Mouse (Mus musculus): ENCODE measurements around the gene Tmprss3. TPM values are rescaled to one million over a fixed set of nuclear protein-coding genes. Genes with fewer than 3 reads are reported as not detected.
A peak's percentile ranks its signal among the peaks of the same experiment; 100 is the strongest.

Gene Tmprss3
- total RNA-seq (2021), result under 1 TPM in 1 of 2 experiments, not detected in 1; 0.09 TPM
- long read RNA-seq, experiment 1, result 0 reads
- long read RNA-seq, experiment 2, partial matches to known transcripts, result 1 of 1 reads
- long read RNA-seq, experiment 2, other reads (novel, unspliced or antisense), result 0 of 1 reads

GRCm38 (mm10) chr17:31198877-31199276, at the start of gene Tmprss3:
Gene Tmprss3 (minus strand): TSS chr17:31198977.
- no peak for DNase-seq

GRCm38 (mm10) chr17:31247144-31247543, 48.4 kb upstream of the Tmprss3 start:
- no peak for DNase-seq

DNA sequence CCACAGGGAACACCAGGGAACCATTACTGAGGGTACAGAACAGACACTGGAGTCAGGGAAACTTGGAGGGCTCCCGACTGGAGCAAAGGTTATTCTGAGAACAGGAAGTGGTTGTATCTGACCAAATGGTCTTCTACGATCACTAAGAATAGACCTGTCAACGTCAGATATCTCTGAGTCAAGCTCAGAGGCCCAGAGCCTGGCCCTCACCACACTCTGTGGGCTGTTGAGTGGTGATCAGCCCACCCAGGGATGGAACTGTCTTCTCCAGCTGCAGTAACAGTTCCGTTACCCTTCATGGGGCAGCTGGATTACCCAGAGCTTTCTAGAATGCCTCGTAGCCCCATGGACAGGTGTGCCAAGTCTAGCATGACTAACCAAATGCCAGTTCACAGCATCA, 46.5 kb upstream of the Tmprss3 start:
- no peak for DNase-seq

DNA sequence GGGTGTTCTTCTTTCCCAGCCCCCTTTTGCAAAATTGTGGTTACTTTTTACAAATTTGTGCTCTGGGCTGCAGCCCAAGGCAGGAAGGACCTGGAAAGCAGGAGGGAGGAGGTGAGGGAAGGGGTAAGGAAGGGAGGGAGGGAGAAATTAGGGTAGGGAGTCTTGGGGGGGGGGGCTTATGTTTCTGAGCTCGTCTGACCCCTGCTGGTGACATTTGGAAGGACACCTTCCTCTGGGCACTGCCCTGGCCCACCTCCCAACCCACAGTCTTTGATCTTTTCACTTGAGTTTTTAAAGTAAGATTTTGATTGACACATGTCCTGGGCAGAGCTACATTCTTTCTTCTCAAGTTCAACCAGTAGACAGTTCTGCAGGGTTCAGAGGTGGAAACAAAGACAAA, 44.0 kb upstream of the Tmprss3 start:
- peak; percentile 51 for DNase-seq

DNA sequence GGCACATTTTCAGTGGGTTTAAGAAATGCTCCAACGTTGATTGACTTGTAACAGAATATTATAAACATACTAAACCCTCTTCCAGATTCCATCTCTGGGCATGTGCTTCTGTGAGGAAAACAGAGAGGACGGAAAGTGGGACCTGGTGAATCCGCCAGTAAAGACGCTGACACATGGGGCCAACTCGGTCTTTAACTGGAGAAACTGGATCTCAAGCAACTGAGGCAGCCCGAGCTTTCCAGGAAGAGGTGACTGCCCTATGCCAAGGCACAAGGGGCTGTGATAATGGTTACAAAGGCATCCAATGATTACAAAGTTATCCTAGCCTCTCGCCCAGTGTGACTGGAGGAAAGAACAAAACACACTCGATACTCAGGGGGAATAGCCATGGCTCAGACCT, 42.4 kb upstream of the Tmprss3 start:
- no peak for DNase-seq

- no peak for DNase-seq
These were observed 39.6 kb upstream of the Tmprss3 start for GRCm38 (mm10) chr17:31238234-31239020.

DNA sequence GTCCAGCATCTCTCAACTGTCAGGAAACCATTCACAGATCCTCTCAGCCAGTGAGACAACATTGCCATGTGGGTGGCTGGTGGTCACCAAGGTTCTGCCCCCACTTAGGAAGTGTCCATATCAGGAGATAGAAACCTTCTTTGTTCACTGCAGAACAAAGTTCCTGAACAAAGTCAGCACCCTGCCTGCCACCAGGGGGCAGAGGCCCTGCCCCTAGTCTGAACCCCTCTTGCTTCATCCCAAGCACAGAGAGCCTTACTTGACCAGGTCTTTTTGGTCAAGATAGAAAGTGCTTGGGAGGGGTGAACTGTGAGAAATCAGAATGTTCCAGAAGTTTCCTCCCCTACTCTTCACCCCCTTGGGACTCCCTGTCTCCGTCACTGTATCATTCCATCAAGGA, 37.1 kb upstream of the Tmprss3 start:
- DNase-seq, result no peak

DNA sequence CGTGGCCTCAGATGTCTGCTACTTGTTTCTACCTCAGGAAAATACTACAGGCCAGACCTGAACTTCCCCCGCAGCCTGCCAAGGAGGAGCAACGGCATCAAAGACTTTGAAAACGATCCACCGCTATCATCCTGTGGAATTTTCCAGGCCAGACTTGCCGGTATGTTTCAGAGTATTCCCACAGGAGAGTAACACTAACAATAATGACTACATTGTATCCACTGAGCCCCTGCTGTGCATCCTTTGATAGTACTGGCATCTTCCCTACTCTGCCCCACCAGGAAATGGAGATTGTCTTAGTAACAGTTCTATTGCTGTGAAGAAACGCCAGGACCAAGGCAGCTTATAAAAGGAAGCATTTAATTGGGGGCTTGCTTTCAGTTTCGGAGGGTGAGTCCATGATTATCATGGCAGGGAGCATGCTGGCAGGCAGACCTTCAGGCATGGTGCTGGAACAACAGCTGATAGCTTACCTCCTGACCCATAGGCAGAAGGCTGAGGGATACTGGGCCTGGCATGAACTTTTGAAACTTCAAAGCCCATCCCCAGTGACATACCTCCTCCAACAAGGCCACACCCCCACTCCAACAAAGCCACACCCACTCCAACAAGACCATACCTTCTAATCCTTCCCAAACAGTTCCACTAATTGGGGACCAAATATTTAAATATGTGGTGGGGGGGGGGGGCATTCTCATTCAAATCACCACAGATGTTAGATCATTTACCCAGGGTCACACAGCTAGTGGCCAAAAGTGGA, 33.7 kb upstream of the Tmprss3 start:
- no peak for DNase-seq

GRCm38 (mm10) chr17:31231780-31232179, 33.0 kb upstream of the Tmprss3 start:
- no peak for DNase-seq

- no peak for DNase-seq
These were observed 28.2 kb upstream of the Tmprss3 start for GRCm38 (mm10) chr17:31226931-31227330.

DNA sequence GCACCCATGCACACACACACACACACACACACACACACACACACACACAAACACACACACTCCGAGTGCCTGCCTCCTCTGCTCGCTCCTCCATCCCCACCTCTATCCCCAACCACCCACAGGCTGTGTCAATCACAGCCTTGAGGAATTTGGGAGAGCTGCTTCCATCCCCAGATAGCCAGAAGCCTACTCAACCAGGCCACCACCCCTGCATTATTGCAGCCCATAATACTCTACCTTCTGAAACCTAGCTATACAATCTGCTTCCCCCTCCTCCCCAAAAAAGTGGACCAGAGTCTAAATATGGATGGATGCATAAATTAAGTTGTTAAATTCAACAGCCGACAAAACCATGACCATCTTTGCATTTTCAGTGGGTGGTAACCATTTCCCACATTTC, 27.6 kb upstream of the Tmprss3 start:
- DNase-seq, result no peak

DNA sequence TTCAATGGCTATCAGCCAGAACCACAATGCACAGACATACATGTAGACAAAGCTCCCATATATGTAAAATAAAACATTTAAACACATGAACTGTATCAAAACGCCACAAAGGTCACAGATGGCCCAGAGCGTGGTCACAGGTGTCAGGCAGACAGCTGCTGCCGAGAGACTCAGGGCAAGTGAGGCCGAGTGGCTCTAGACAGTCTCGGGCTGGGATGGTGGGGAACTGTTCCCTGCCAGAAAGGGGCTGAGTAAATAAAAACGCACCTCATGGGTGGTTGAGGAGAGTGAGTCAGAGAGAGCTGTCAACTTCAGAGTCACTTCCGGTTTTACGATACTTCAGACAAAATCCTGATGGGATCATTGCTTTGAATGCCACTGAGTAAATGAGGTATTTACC, 25.8 kb upstream of the Tmprss3 start:
- no peak for DNase-seq

DNA sequence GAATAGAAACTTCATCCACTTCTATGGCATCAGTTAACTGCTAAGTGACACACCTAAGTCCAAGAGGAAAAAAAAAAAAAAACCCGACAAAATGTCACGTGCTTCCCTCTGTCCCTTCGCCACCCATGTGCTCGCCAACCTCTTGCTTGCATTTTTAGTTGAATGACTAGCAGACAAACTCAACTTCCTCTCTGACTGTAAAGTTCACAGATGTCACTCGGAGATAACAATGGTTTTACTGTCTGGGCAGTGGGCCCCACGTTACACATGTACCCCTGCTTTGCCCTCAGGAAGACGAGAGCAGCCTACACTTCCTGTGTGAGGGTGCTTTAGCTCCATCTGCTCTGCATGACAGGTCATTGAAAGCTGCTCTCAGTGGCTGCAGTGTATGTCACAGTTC, 25.1 kb upstream of the Tmprss3 start:
- no peak for DNase-seq

DNA sequence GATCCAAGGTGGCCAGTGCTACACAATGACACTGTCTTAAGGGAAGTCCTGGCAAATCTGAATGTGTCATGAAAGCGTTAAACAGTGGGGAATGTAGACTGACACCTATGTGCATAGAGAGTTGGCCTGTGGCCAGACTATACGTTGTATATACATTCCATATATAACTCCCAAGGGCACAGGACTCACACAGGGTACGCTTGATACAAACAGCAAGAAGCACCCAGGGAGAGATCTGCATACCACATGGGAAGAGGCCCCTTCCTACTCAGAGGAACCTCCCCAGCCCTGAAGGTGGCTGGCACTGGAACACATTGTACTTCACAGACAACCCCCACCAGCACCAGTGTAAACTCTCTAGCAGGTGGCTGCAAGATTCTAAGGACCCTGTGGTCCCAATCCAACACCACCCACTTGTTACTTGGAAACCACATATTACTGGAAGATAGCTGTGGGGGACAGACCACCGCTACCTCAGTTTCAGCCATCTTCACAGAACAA, 24.1 kb upstream of the Tmprss3 start:
- no peak for DNase-seq

- DNase-seq, result peak; percentile 37
These were observed 17.5 kb upstream of the Tmprss3 start for GRCm38 (mm10) chr17:31216068-31216955.

- DNase-seq, result no peak
These were observed 13.1 kb upstream of the Tmprss3 start for GRCm38 (mm10) chr17:31211881-31212280.

DNA sequence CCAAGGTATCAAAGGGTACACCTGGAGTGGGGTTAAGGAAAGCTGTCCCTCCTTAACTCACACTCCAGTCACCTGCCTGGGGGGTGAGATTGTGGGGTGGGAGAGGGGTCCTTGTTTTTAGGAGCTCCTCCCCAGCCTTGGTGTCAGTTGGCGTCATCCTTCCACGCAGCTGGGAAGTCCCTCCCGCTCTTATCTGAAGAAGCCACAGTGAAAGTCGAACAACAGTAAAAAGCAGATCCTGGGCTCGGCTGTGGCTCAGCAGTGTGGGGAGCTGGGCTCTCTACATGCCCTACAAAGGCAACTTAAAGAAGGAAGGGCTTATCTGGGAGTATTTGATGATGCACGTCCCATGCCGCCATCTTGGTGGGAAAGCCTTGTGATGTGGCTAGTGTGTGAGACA, 11.5 kb upstream of the Tmprss3 start:
- no peak for DNase-seq

GRCm38 (mm10) chr17:31209376-31209930, 10.7 kb upstream of the Tmprss3 start:
- no peak for DNase-seq

DNA sequence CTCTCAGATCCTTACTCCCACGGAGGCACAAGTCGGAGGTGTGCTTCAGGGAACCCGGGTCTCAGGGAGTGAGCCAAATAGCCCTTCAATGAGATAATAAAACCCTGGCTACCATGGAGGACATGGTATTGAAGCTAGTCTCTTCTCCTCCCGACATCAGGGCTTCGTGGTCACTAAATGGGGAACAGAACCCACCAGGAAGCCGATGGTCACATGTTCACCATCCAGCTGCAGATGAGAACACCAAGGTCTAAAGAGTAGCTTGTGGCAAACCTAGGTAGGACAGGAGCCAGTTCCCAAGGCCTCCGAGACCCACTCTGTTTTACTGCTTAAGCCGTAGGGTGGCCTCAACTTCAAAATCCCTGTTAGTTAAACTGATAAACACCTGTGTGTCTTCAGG, 9.9 kb upstream of the Tmprss3 start:
- no peak for DNase-seq

DNA sequence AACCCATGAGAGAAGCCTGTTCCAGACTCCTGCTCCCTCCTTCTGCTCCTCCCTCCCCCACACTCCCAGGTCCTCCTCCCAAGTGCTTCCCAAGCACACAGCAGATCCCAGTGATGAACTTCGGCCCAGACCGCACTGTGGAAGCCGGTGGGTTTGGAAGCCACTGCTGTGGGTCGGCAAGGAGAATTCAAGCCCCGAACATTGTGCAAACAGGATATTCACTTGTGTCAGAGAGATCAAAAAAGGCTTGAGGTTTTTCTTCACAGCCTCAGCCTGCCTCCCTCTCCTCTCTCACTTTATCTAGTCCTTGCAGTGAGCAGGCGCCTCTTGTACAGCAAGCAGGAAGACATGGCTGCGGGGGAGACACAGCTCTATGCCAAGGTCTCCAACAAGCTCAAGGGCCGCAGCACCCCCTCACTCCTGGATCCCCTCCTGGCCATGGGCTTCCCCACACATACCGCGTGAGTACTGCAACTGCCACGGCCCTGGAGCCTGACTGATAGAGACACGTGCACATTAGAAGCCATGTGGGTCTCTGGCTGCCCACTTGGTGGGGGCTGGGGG, 9.1 kb upstream of the Tmprss3 start, which contains the start of gene Ubash3a:
TSS of gene Ubash3a (plus strand) at position 103 of the 564 bp plus-strand sequence.
- no peak for DNase-seq

DNA sequence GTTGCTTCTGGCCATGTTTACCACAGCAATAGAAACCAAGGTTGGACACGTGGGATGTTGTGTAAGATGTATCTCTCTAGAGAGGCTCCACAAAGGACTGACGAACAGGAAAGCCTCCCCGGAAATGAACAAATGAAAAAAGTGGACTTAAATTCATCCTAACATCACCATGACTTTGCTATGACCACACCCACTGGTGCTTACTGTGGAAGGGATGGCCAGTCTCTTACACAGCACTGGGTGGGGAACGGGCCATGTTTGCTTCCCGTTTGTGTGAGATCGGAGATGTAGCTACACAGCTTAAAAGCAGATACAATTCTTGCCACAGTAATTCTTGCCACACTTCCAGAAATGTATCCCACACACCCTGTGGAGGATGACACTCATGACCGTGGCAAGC, 2.5 kb downstream of the Tmprss3 start:
- DNase-seq, result no peak
